Mouse (Mus musculus) frontal cortex, postnatal 36 days (tissue): ENCODE measurements around the gene Pin4.
"Not testable (repeated sequence)": the region's sequence is repeated elsewhere in the genome, so short reads cannot be mapped to it uniquely, and the experiment has no call there.

Experiments
- DNase-seq, 2 experiments: peaks; one replicate each; pipeline ENCODE4 v3.0.0; 2022; ENCODE audit warnings: low spot score in 2 of 2

The Pin4 gene

GRCm38 (mm10) chrX:102119042-102119864 is at the start of gene Pin4:
Gene Pin4, plus strand, starts transcription at chrX:102119447.
- peak; percentile 88 to 94 for DNase-seq

GRCm38 (mm10) chrX:102070591-102071471 is 48.4 kb upstream of the Pin4 start, which contains the start of gene Rtl5:
Gene Rtl5, minus strand, starts transcription at chrX:102071304.
- peak; percentile 76 to 80 for DNase-seq

- DNase-seq = no peak
These were observed 47.7 kb upstream of the Pin4 start for GRCm38 (mm10) chrX:102071517-102071916.

- no peak for DNase-seq
These were observed 45.5 kb upstream of the Pin4 start for GRCm38 (mm10) chrX:102073605-102074325.

- no peak for DNase-seq
These were observed 44.8 kb upstream of the Pin4 start for GRCm38 (mm10) chrX:102074435-102074834.

GRCm38 (mm10) chrX:102075158-102075557 is 44.1 kb upstream of the Pin4 start:
- DNase-seq = no peak

GRCm38 (mm10) chrX:102076886-102077765 is 42.1 kb upstream of the Pin4 start:
- no peak for DNase-seq

GRCm38 (mm10) chrX:102081076-102081475 is 38.2 kb upstream of the Pin4 start:
- DNase-seq = no peak

GRCm38 (mm10) chrX:102081573-102082279 is 37.5 kb upstream of the Pin4 start:
- no peak for DNase-seq

GRCm38 (mm10) chrX:102082340-102082739 is 36.9 kb upstream of the Pin4 start:
- DNase-seq = no peak

- DNase-seq = no peak
These were observed 33.3 kb upstream of the Pin4 start for GRCm38 (mm10) chrX:102085798-102086443.

GRCm38 (mm10) chrX:102090605-102091004 is 28.6 kb upstream of the Pin4 start:
- no peak for DNase-seq

GRCm38 (mm10) chrX:102094381-102094904 is 24.8 kb upstream of the Pin4 start:
- no peak for DNase-seq

- DNase-seq = no peak
These were observed 17.4 kb upstream of the Pin4 start for GRCm38 (mm10) chrX:102101886-102102285.

GRCm38 (mm10) chrX:102103830-102104229 is 15.4 kb upstream of the Pin4 start:
- DNase-seq = not testable (repeated sequence)

- not testable (repeated sequence) for DNase-seq
These were observed 9.9 kb upstream of the Pin4 start for GRCm38 (mm10) chrX:102109349-102109748.

- DNase-seq = peak; percentile 6 to 20
These were observed 3.6 kb upstream of the Pin4 start for GRCm38 (mm10) chrX:102115676-102116075.

GRCm38 (mm10) chrX:102121321-102121720 is 2.1 kb downstream of the Pin4 start:
- no peak for DNase-seq

GRCm38 (mm10) chrX:102141157-102141556 is 21.9 kb downstream of the Pin4 start:
- no peak for DNase-seq
